Mouse (Mus musculus) inflammation-experienced regulatory T-cells, adult 6 months (primary cell): ENCODE results near the gene Nrxn3. TPM values are rescaled to one million over a fixed set of nuclear protein-coding genes. Genes with fewer than 3 reads are reported as not detected.

Source experiments
- ATAC-seq: one replicate; pipeline ENCODE4 v1.8.0; 2017
- polyA plus RNA-seq, 3 experiments: library from polyadenylated mRNA; unstranded; fragments of 100-300 nt; shearing (Covaris generic); gene quantifications; one replicate each; pipeline ENCODE4 v1.2.1; 2017

Gene Nrxn3
- polyA plus RNA-seq, 3 experiments from 2014 or later: 0.13 TPM; not detected in 2

- ATAC-seq: no peak
Observed at GRCm38 (mm10) chr12:89553223-89553880, 830.7 kb downstream of the Nrxn3 start.

GRCm38 (mm10) chr12:89554171-89554570, 831.5 kb downstream of the Nrxn3 start:
- ATAC-seq: no peak

GRCm38 (mm10) chr12:89554740-89555430, 832.2 kb downstream of the Nrxn3 start:
- no peak for ATAC-seq

GRCm38 (mm10) chr12:89558921-89559320, 836.2 kb downstream of the Nrxn3 start:
- no peak for ATAC-seq

- ATAC-seq: no peak
Observed at GRCm38 (mm10) chr12:89561989-89562565, 839.4 kb downstream of the Nrxn3 start.

- no peak for ATAC-seq
Observed at GRCm38 (mm10) chr12:89568723-89569377, 846.2 kb downstream of the Nrxn3 start.

GRCm38 (mm10) chr12:89592459-89592858, 869.8 kb downstream of the Nrxn3 start:
- no peak for ATAC-seq

GRCm38 (mm10) chr12:89613670-89614069, 891.0 kb downstream of the Nrxn3 start:
- no peak for ATAC-seq

GRCm38 (mm10) chr12:89625746-89626145, 903.1 kb downstream of the Nrxn3 start:
- ATAC-seq: no peak

GRCm38 (mm10) chr12:89640046-89640445, 917.4 kb downstream of the Nrxn3 start:
- ATAC-seq: no peak

- ATAC-seq: no peak
Observed at GRCm38 (mm10) chr12:89641460-89641859, 918.8 kb downstream of the Nrxn3 start.

GRCm38 (mm10) chr12:89653211-89653610, 930.5 kb downstream of the Nrxn3 start:
- no peak for ATAC-seq

GRCm38 (mm10) chr12:89661219-89661618, 938.5 kb downstream of the Nrxn3 start:
- ATAC-seq: no peak

GRCm38 (mm10) chr12:89668856-89669255, 946.2 kb downstream of the Nrxn3 start:
- ATAC-seq: no peak

- no peak for ATAC-seq
Observed at GRCm38 (mm10) chr12:89672819-89673218, 950.1 kb downstream of the Nrxn3 start.

- no peak for ATAC-seq
Observed at GRCm38 (mm10) chr12:89685633-89686032, 963.0 kb downstream of the Nrxn3 start.

- no peak for ATAC-seq
Observed at GRCm38 (mm10) chr12:89689086-89689485, 966.4 kb downstream of the Nrxn3 start.

GRCm38 (mm10) chr12:89699469-89699868, 976.8 kb downstream of the Nrxn3 start:
- ATAC-seq: no peak

- ATAC-seq: no peak
Observed at GRCm38 (mm10) chr12:89700937-89701458, 978.3 kb downstream of the Nrxn3 start.

GRCm38 (mm10) chr12:89702931-89703330, 980.3 kb downstream of the Nrxn3 start:
- no peak for ATAC-seq

- ATAC-seq: no peak
Observed at GRCm38 (mm10) chr12:89707913-89708312, 985.2 kb downstream of the Nrxn3 start.

- no peak for ATAC-seq
Observed at GRCm38 (mm10) chr12:89710459-89710858, 987.8 kb downstream of the Nrxn3 start.

- no peak for ATAC-seq
Observed at GRCm38 (mm10) chr12:89711791-89712190, 989.1 kb downstream of the Nrxn3 start.
